Mouse (Mus musculus): ENCODE measurements around the gene Krt80.

Krt80 gene

DNA sequence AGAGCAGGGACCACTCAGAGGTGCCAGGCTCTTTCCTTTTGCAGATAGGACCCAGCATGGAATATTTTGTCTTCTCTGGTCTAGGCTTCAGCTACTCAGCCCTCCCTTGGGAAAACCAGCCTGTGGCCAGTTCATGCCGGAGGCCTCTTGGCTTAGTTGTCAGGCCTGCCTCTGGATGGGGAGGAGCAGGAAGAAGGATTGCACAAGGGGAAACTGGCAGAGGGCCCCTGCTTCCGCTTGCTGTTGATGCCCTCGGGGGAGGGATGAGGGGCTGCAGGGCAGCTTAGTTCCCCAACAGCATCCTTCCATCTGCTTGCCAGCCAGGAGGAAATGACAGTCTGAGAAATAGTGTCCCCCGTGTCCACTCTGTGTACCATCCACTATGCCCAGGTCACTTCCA lies 4.9 kb upstream of the Krt80 start:
- DNase-seq (ENCODE audit: low spot score) = no peak

DNA sequence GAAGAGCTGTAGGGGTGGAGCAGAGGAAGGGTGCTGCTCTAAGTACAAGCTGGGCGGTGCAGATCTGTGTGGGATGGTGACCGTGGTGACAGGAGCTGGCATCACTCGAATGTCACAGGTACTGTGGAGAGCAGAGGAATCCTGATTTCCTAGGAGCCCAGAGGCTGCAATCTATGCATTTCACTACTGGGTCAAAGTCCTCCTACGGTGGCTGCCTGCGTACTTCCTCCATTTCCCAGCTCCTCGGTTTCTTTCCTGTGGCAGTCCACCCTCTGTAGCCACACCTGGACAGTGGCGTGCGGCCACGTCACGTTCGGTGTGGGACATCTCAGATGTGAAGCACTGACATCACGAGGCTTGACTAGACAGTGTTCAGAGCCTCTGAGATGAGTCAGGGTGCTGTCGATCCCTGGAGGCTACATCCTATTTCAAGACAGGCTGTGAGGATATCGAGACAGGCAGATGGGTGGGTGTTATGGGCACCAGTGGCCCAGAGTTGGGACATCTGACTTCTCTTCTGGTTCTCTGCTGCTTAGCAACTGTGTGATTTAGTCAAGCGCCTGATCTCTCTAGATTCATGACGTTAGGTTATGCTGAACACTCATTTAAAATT lies 3.4 kb upstream of the Krt80 start:
- no peak for DNase-seq (ENCODE audit: low spot score)

DNA sequence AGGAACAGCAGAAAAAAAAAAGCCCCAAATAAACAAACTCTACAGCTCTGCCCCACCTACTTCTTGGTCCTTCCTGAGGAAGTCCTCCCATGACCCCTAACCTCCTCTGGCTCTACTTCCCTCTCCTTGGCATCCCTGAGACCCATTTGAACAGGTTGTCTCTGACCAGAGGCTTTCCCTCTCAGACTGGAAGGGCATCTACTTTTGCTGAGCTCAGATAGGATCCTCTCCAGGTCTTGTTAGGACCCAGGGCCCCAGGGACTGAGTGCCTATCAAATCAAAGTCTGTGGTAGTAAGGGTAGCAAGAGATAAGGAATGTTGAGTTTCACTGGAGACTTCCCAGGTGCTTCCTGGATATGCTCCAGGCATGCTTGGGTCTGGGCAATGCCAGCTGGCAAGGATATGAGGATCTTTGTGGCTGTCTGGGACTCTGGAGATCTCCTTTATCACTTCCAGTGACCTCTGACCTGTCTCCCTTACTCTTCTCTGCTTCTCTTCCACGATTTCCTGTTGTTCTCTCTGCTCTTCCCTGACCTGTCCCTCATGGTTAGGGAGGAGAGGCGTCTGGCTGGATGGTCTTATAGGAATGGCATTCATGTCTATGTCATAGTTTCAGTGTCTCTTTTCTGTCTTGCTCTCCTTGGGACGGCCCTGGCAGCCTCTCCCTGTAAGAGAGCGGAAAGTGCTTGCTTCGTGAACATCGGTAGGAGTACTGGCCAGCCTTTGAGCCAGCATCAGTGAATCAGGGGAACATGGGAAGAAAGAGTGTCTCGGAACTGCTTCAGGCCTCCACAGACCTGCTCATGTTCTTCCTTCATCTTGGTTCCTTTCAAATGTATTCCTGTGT lies 2.4 kb upstream of the Krt80 start:
- DNase-seq (ENCODE audit: low spot score) = no peak

DNA sequence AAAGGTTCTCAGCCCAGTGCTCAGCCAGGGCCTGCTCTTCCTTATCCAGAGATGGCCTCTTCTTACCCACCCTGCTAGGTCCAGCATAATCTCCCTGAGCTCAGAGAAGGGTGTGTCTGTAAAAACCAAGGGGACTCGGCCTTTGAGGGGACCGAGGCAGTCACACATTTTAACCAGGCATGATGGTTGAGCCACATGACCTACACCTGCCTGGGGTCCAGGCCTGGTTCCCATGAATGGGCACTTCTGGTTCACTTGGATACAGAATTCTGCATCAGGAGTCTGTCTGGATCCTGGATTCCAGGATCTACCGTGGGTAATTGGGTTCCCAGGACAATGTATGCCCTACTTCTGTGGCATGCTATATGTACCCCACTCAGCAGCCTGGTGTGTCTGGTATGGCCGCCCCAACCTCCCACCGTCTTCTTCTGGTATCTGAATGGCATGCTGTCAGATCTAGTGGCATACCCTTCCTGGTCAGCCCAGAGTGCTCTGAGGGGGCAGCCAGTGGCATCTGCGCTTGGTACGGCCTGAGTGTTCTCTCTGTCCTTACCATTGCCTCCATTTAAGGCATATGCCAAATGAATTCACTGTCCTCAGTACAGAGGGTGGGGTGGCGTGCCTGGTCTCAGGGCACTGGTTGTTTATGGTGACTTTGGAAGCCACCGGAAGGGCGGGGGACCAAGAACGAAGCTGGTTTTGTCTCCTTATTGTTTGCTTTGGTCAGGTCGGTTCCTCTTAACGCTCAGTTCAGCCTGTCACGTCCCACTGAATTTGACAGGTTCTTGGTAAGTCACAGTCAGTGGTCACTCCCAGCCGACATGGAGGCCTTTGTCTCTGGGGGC lies 1.4 kb upstream of the Krt80 start:
- DNase-seq (ENCODE audit: low spot score) = no peak

DNA sequence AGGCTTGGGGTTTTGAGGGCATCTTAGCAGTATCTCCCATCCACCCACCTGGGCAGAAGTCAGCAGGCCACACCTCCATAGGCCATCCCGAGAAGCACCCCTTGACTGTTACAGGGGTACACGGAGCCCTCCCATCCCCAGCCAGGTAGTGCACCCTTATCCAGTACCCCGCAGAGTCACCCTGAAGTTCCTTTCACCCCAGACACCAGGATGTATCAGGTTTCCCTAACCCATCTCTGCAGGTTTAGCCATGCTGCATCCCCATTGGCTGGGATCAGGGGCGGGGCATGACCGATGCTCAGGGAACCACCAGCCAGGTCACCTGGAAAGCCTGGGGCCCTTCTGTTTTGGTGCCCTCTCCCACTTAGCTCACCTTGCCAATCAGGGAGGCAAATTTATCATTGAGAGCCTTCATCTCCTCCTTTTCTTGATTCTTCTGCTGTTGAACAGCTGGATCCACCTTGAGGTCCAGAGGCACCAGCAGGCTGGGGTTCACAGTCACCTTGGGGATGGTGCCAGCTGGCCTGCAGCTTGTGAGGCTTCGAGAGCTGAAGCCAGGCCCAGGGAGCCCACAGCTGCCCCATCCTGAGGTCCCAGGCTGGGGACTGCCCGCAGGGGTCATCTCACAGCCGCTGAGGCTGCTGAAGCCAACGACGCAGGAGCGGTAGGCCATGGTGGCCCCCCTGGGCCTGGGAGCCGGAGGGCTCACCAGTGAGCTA lies 421 bp downstream of the Krt80 start:
- no peak for DNase-seq (ENCODE audit: low spot score)

DNA sequence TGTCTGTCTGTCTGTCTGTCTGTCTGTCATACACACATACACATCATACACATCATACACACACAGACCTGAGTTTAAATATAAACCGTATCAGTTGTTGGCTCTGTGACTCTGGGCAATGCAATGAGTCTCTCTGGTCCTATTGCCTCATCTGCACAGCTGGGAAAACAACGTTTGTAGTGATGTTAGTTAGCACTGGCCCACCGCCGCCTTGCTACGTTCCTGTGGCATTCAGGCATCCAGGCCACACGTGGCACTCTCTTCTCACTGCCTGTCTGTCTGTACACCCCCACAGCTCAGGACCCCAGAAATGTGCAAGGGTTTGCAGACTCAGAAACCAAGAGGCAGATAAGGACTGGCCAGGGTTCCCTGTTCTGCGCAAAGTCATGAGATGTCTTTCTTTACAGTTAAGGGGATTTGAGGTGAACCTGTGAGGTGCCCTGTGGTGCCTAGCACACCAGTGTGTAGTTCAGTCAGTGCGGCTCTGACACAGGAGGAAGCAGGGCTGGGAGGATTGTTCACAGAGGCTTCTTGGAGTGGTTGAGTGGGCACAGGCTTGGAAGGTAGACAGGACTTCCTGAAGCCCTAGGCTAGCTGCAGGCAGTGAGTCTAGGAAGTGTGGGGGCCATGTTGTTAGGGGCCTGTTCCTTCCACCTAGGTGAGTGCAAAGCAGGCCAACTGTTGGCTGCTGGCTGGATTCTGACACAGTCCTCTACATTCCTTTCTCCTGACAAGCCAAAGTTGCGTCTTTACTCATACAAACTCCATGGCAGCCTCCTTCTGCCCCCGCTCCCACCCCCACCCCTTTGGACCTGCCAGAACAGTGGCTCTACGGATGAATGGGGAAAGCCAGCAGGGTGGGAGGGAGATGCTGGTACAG lies 1.2 kb downstream of the Krt80 start:
- DNase-seq (ENCODE audit: low spot score) = no peak

DNA sequence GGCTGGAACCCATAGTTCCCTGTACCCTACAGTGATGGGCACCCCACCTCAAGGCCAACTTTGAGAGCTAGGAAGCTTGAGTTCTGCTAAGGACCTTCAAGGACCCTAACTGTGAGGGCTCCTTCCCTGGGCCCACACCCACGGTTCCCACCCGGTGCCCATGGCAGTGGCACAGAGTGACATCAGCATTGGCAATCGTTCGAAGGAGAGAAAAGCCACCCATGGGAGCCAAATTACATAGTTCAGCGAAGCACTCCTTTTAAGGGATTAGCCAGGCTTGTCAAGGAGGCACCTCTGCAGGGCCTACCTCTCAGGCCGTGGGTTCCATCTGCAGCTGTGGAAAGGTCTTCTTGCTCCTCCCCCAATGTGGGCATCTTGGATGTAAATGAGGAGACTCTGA lies 1.9 kb downstream of the Krt80 start:
- DNase-seq (ENCODE audit: low spot score) = no peak

DNA sequence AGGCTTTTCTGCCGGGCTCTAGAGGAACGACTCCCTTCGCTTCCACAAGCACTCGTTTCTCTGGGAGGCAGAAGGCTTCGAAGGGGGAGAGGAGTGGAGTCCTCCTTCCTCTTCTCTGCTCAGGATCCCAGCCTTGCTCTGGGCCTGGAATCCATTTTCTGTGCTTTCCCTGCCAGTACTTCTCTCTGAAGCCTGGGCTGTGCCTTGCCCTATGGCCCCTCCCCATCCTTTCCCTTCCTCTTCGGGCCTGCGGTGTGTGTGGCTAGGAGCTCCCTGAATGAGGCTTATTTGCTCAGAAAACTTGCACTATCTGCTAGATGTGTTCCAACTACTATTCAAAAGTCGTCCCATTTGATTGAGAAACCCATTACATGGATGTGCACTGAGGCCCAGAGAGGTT lies 2.5 kb downstream of the Krt80 start:
- DNase-seq (ENCODE audit: low spot score) = no peak

DNA sequence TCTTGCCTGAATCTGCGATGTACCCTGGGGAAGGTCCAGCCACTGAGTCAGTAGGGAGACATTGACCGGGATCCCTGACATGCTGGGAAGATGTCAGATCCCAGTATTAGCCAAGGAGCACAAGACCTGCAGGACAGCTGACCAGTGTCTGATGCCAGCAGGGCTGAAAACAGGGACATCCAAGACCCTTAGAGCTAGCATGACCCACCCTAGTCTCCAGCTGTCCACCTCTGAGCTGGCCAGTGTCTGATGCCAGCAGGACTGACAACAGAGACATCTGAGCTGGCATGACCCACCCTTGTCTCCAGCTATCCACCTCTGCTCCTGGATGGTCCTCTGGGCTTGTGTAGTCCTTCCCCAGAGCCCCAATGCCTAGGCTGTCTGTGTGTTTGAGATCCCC lies 3.0 kb downstream of the Krt80 start:
- DNase-seq (ENCODE audit: low spot score) = no peak

DNA sequence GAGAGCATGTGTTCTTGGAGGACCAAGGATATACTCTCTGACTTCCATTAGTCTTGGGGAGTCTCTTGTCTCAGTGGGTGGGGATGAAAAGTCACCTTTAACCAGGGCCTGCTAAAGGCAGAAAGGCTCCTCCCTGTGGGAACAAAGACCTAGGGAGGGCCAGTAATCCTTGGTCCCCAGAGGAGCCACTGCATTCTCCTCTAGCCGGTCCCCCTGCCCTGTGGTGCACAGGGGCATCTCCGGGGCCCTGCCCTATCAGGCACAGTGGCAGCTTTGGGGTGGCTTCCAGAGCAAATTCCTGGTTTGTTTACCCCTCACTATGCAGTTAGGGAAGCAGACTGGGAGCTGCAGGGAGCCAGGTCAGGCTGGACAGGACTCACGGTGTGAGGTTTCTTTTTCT lies 3.5 kb downstream of the Krt80 start:
- no peak for DNase-seq (ENCODE audit: low spot score)

DNA sequence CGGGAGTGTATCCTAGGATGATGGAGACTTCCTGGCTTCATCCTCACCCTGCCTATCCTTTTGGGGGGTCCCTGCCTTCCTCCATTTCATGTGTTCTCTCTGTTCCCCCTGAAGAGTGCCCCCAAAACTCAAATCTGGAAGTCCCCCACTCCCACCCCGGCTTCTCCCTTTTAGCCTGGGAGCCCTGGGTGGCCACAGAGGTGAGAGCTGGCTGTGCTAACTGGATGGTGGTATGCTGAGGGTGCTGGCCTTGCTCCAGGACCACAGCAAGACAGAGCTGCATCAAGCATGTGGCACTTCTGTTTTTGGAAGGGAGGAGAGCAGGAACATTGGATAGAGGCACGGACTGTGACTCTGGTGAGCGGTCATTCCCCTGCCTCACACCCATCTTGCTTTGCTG lies 4.2 kb downstream of the Krt80 start:
- DNase-seq (ENCODE audit: low spot score) = no peak

DNA sequence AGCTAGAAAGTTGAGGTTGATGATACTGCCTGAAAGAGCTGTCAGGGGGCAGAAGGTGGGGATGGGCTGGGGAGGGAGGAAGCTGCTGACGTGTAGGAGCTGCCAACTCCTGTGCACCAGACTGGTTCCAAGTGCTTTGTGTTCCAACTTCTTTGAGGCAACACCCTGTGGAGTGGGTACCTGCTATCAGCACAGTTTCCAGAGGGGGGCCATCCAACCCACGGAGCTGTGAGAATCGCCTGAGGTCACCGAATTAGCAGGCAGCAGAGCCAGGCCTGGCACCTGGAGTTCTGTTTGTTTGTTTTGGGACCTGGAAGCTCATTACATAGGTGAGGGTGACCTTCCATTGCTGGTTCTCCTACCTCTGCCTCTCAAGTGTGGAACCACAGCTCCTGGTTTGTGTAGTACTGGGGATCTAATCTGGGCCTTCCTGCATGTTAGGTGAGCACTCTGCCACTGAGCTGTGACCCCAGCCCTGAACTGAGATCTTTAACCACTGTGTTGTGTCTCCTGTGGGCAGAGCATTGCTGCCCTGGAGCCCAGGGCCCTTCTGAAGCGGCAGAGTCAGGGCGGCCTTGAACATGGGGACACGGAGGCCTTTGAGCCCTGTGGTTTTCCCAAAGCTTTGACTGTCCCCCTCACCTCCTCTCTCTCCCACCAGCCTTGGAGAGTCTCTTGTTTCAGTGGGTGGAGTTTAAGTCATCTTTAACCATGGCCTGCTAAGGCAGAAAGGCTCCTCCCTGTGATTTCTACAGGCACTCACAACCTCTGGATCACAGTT lies 4.9 kb downstream of the Krt80 start:
- DNase-seq (ENCODE audit: low spot score) = no peak

DNA sequence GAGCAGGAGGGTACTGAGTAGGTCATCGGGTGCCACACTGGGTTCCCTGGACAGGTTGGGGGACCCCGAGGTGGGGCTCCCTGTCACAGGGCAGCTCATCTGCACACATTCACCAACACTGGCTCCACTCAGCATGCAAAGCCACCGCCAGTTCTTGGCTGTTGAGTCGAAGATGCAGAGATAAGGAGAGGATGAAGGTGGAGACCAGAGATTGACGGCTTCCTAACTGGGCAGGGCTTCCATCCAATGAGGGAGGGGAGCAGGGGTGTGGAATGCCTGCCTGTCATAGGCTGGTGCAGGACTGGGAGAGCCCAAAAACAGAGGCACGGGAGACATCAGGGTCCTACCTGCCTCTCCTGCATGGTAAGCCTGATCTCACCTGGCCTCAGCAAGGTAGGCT lies 5.5 kb downstream of the Krt80 start:
- no peak for DNase-seq (ENCODE audit: low spot score)

DNA sequence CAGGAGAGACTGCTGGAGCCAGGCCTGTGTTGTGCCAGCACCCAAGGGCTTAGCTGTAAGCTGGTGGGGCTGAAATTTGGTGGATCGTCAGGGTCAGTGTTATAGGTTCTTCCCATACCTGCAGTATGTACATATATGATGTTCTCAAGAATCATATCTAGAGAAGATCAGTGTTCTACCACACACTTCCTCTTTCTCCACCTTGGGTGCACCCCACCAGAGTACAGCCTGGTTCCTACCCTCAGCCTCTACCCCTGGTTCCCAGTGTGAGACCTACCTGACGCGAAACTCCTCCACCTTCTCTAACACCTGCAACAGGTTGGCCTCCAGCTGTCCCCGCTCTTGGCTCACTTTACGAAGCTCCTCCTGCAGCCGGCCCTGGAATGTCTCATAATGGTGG lies 6.0 kb downstream of the Krt80 start:
- DNase-seq (ENCODE audit: low spot score) = no peak

DNA sequence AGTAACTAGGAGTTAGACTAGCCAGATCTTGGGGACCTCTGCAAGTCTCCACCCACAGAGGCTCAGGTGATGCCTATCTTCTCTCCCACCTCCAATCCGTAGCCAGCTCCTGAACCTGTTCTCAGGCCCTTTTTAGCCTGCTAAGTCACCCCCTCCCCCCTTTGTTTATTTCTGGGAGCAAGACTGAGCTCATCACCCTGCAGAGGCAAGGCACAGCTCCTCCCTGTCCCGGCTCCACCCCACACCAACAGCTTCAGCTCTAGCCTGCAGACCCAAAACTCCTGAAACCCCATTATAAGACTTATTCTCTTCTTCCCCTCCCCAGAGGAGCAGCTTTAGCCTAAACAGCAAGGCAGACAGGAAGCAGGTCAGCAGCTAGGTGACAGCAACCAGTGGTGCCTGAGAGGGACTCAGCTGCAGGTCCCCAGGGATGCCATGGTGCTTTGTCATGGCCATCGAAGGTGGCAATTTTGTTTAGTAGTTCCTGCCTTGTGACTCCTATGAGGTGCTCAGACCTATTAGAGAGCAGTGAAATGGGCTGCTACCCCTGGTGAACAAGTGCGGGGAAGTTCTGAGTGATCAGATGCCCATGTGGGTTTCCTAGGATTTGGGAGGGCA lies 7.5 kb downstream of the Krt80 start:
- DNase-seq (ENCODE audit: low spot score) = no peak

DNA sequence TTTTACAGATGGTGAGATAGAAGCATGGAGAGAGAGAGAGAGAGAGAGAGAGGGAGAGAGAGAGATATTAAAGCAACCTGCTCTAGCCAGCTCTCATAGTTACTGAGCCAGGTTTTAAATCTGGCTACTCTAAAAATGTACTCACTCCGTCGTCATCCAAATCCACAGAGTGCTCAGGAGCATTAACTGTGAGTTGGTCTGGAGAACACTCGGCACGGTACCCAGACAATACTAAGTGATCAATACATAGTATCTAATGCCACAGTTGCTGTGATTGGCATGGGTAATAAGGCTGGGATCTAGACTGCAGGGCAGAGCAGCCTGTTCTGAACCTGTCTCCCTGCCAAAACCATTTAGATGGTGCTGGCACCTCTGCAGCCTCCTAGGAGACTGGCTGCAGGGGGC lies 14.6 kb downstream of the Krt80 start:
- DNase-seq (ENCODE audit: low spot score) = no peak

DNA sequence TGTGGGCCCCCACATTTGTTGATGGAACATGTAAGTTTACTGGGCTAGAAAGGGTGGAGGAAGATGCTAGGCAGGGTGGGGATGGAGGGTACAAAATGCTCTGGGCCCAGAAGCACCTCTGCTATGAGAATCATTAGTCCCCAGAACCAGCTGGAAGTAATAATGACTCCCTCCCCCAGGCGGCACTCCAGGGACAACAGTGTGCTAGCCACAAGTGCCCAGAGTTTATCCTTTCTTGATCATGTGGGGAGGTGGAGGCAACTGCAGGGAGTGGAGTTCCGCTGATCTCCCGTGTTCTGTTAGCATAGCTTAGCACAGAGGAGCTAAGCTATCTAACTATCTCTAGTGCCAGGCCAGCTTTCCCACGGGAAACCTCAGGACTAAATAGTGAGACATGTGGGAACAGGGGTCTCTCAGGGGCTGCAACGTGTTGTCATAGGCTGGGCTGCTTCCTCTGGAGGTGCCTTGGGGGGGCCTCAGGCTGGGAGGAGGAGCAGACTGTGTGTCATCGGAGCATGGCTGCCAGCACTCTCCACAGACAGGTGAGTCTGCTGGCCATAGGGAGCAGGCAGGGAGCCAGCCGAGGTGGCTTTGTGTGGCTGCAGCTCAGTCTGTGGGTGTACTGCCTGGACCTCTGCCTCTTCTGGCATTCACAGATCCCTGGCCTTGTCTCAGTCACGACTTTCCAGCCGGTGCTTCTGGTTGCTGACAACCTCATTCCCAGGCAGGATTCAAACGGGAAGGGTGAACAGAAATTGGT lies 17.1 kb downstream of the Krt80 start:
- no peak for DNase-seq (ENCODE audit: low spot score)

DNA sequence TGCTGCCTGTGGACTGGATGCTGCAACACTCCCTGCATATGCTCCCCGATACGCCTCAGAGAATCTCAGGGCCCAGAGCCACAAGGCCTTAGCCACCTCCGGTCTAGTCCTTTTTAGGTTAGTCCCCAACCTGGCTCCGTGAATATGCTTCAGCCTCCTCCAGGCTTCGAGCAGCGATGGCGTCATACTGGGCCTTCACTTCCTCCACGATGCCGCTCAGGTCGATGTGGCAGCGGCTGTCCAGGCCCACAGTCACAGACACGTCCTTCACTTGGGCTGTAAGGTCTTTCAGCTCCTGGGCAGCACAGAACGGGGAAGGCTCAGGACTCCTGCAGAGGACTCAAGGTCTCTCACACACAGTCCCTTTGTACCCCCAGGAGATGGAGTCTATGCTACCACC lies 17.9 kb downstream of the Krt80 start:
- DNase-seq (ENCODE audit: low spot score) = no peak

DNA sequence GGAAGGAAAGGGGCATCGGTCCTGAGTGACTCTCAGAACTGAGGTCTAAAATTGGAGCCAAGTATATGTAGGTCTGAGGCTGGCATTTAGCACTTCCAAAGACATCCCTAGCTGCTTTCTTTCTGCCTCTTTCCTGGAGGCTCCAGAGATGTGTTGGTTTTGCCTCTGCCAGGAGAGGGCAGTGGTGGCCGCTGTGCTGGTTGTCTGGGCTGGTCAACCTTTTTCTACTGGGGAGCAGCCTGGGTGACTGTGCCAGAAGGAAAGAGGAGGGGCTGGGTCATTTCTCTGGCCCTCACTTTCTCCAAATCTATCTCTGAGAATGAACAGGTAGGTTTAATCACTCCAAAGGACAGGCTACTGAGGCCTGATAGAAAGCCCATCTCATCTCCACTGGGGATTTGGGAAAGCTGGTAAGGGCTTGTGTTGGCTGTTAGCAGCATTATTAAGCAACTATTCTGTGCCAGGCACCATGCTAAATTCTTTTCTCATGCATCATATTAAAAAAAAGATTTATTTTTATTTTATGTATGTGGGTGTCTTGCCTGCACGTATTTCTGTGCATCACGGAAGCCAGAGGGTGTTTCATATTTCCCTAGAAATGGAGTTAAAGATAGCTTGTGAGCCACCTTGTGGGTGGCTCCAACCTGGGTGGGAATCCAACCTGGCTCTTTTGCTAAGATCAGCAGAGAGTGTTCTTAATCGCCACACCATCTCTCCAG lies 28.0 kb downstream of the Krt80 start:
- no peak for DNase-seq (ENCODE audit: low spot score)
